Mouse (Mus musculus): ENCODE data around the gene Tenm3. TPM values are rescaled to one million over a fixed set of nuclear protein-coding genes. Genes with fewer than 3 reads are reported as not detected.

Tenm3 gene
- total RNA-seq, 2 experiments from 2014 or later: not detected

- ATAC-seq (replicated peaks; ENCODE audit: low FRiP score, poor library complexity, severe bottlenecking): no peak
Measured at GRCm38 (mm10) chr8:48812196-48812741, 31.5 kb downstream of the Tenm3 start.

GRCm38 (mm10) chr8:48810615-48811014 lies 33.1 kb downstream of the Tenm3 start:
- ATAC-seq (replicated peaks; ENCODE audit: low FRiP score, poor library complexity, severe bottlenecking): no peak

GRCm38 (mm10) chr8:48809104-48809503 lies 34.6 kb downstream of the Tenm3 start:
- ATAC-seq (replicated peaks; ENCODE audit: low FRiP score, poor library complexity, severe bottlenecking): no peak

GRCm38 (mm10) chr8:48803070-48803469 lies 40.7 kb downstream of the Tenm3 start:
- no peak for ATAC-seq (replicated peaks; ENCODE audit: low FRiP score, poor library complexity, severe bottlenecking)

GRCm38 (mm10) chr8:48802231-48802630 lies 41.5 kb downstream of the Tenm3 start:
- no peak for ATAC-seq (replicated peaks; ENCODE audit: low FRiP score, poor library complexity, severe bottlenecking)

GRCm38 (mm10) chr8:48797955-48798359 lies 45.8 kb downstream of the Tenm3 start:
- ATAC-seq (replicated peaks; ENCODE audit: low FRiP score, poor library complexity, severe bottlenecking): no peak

GRCm38 (mm10) chr8:48794285-48794684 lies 49.5 kb downstream of the Tenm3 start:
- no peak for ATAC-seq (replicated peaks; ENCODE audit: low FRiP score, poor library complexity, severe bottlenecking)

- ATAC-seq (replicated peaks; ENCODE audit: low FRiP score, poor library complexity, severe bottlenecking): no peak
Measured at GRCm38 (mm10) chr8:48793729-48794128, 50.0 kb downstream of the Tenm3 start.

GRCm38 (mm10) chr8:48792587-48793326 lies 51.0 kb downstream of the Tenm3 start:
- no peak for ATAC-seq (replicated peaks; ENCODE audit: low FRiP score, poor library complexity, severe bottlenecking)

GRCm38 (mm10) chr8:48783308-48783707 lies 60.4 kb downstream of the Tenm3 start:
- ATAC-seq (replicated peaks; ENCODE audit: low FRiP score, poor library complexity, severe bottlenecking): no peak

GRCm38 (mm10) chr8:48780628-48781027 lies 63.1 kb downstream of the Tenm3 start:
- ATAC-seq (replicated peaks; ENCODE audit: low FRiP score, poor library complexity, severe bottlenecking): no peak

- no peak for ATAC-seq (replicated peaks; ENCODE audit: low FRiP score, poor library complexity, severe bottlenecking)
Measured at GRCm38 (mm10) chr8:48779194-48779593, 64.6 kb downstream of the Tenm3 start.

- no peak for ATAC-seq (replicated peaks; ENCODE audit: low FRiP score, poor library complexity, severe bottlenecking)
Measured at GRCm38 (mm10) chr8:48776081-48776480, 67.7 kb downstream of the Tenm3 start.

GRCm38 (mm10) chr8:48775531-48776037 lies 68.2 kb downstream of the Tenm3 start:
- ATAC-seq (replicated peaks; ENCODE audit: low FRiP score, poor library complexity, severe bottlenecking): no peak

- ATAC-seq (replicated peaks; ENCODE audit: low FRiP score, poor library complexity, severe bottlenecking): no peak
Measured at GRCm38 (mm10) chr8:48774837-48775236, 68.9 kb downstream of the Tenm3 start.

- ATAC-seq (replicated peaks; ENCODE audit: low FRiP score, poor library complexity, severe bottlenecking): no peak
Measured at GRCm38 (mm10) chr8:48766545-48767234, 77.1 kb downstream of the Tenm3 start.

GRCm38 (mm10) chr8:48765212-48765611 lies 78.5 kb downstream of the Tenm3 start:
- ATAC-seq (replicated peaks; ENCODE audit: low FRiP score, poor library complexity, severe bottlenecking): no peak

- ATAC-seq (replicated peaks; ENCODE audit: low FRiP score, poor library complexity, severe bottlenecking): no peak
Measured at GRCm38 (mm10) chr8:48764011-48764410, 79.7 kb downstream of the Tenm3 start.

- no peak for ATAC-seq (replicated peaks; ENCODE audit: low FRiP score, poor library complexity, severe bottlenecking)
Measured at GRCm38 (mm10) chr8:48756874-48757273, 86.9 kb downstream of the Tenm3 start.

GRCm38 (mm10) chr8:48755492-48755891 lies 88.3 kb downstream of the Tenm3 start:
- no peak for ATAC-seq (replicated peaks; ENCODE audit: low FRiP score, poor library complexity, severe bottlenecking)

GRCm38 (mm10) chr8:48754959-48755358 lies 88.8 kb downstream of the Tenm3 start:
- ATAC-seq (replicated peaks; ENCODE audit: low FRiP score, poor library complexity, severe bottlenecking): no peak
